Mouse (Mus musculus) neural tube, embryonic 11.5 days (tissue): Measurements from ENCODE around the gene Mlxip. TPM values are rescaled to one million over a fixed set of nuclear protein-coding genes. Genes with fewer than 3 reads are reported as not detected.

Experiments used
- ATAC-seq: fragments of 200-750 bp; cut with Nextera tagmentation; 2 replicates; pipeline ENCODE4 v1.8.0; 2017; ENCODE audit warnings: moderate number of reproducible peaks, mild to moderate bottlenecking, moderate TSS enrichment, moderate library complexity; ENCODE audit not compliant: insufficient read depth, low FRiP score, low TSS enrichment
- DNase-seq: peaks from one replicate; pipeline ENCODE4 v3.0.0-alpha.2; 2015; ENCODE audit warnings: low spot score
- H3K27ac ChIP-seq: fragments of 300-500 bp; sonication (generic); 2 replicates; pipeline ENCODE4 v1.5.1; 2014; ENCODE audit warnings: low read depth, mild to moderate bottlenecking, low read length
- H3K27me3 ChIP-seq: fragments of 300-500 bp; sonication (generic); 2 replicates; pipeline ENCODE4 v1.6.1; 2014; ENCODE audit warnings: mild to moderate bottlenecking, low read length, mixed read lengths; ENCODE audit not compliant: control insufficient read depth, insufficient read depth
- H3K36me3 ChIP-seq: fragments of 300-500 bp; sonication (generic); 2 replicates; pipeline ENCODE4 v1.6.1; 2014; ENCODE audit warnings: mild to moderate bottlenecking, low read length, moderate library complexity, mixed read lengths; ENCODE audit not compliant: control insufficient read depth, insufficient read depth
- H3K4me1 ChIP-seq: fragments of 300-500 bp; sonication (generic); 2 replicates; pipeline ENCODE4 v1.6.1; 2014; ENCODE audit warnings: low read length, mixed read lengths; ENCODE audit not compliant: control insufficient read depth, insufficient read depth
- H3K4me2 ChIP-seq: fragments of 300-500 bp; sonication (generic); 2 replicates; pipeline ENCODE4 v1.6.1; 2014; ENCODE audit warnings: low read depth, mild to moderate bottlenecking, moderate library complexity
- H3K4me3 ChIP-seq: fragments of 300-500 bp; sonication (generic); 2 replicates; pipeline ENCODE4 v1.5.1; 2014; ENCODE audit warnings: low read depth, low read length
- H3K9ac ChIP-seq: fragments of 300-500 bp; sonication (generic); 2 replicates; pipeline ENCODE4 v1.6.1; 2014; ENCODE audit warnings: mild to moderate bottlenecking, low read length
- H3K9me3 ChIP-seq: fragments of 300-500 bp; sonication (generic); 2 replicates; pipeline ENCODE4 v1.6.1; 2016; ENCODE audit warnings: low read length; ENCODE audit not compliant: control insufficient read depth
- WGBS: fragments of 180-500 bp; shearing (Covaris S2); extraction: QIAGEN DNeasy Blood & Tissue Kit; methylation state at CpG from one replicate; pipeline ENCODE4 v1.1.7; 2014; 5-methylcytosine and 5-hydroxymethylcytosine counted together
- polyA plus RNA-seq: library from polyadenylated mRNA; unstranded; fragments of >200 nt; fragmentation: Nextera tagmentation; extraction: Ambion mirVana; gene quantifications from 2 replicates; pipeline ENCODE4 v1.2.1, GENCODE M21; 2014

Gene Mlxip
- polyA plus RNA-seq, 1 experiment from 2014 or later = 22.6 TPM

DNA sequence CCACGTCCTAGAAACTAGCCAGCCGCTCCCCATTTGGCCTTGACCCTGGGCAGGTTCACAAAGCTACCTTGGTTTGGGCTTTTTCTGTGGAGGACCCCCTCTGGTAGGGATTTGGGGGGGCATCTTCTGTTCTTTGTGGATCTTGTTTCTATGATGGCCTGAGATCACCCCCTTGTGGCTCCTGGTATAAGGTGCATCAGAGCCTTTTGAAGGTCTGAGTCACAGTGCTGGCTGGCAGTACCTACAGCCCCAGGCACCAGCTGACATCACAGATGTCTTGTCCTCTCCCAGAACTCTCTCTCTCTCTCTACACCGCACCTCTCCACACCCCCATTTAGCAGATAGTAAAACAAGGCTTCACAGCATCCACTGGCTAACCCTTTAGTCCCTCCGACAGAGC, 105.1 kb downstream of the Mlxip start:
- no peak for ATAC-seq
- H3K36me3 ChIP-seq = no peaks in the 10 kb centered on the region

DNA sequence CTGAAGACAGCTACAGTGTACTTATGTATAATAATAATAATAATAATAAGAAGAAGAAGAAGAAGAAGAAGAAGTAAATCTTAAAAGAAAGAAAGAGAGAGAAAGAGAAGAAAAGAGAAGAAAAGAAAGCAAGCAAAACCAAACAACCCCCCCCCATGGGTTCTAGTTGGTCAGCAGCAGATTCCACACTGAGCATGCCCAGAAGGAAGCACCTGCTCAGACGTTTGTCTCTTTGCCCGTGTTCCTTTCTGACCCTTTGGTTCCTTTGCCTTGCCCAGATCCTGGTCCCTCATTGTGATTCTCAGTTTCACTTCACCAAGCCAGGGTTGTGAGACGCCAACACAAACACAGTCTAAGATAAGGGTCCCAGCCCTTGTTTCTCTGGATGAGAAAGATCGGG, 107.4 kb downstream of the Mlxip start:
- Histone ChIP-seq H3K27me3 (no peaks in the 10 kb centered on the region), H3K27ac (no peak overlapping the region), H3K4me2 (no peak overlapping the region), H3K9ac (no peak overlapping the region), H3K9me3 (no peaks in the 10 kb centered on the region), H3K4me1 (no peaks in the 10 kb centered on the region), H3K36me3 (no peaks in the 10 kb centered on the region), H3K4me3 (no peak overlapping the region)
- 90% methylated on average over 4 of the region's 4 CpGs for WGBS
- no peak for ATAC-seq
- no peak for DNase-seq

More for the DNA sequence above, 105.1 kb downstream of the Mlxip start:
- Histone ChIP-seq H3K4me1 (no peaks in the 10 kb centered on the region), H3K4me2 (no peak overlapping the region), H3K27ac (no peak overlapping the region), H3K9me3 (no peaks in the 10 kb centered on the region), H3K9ac (no peak overlapping the region), H3K4me3 (no peak overlapping the region), H3K27me3 (no peaks in the 10 kb centered on the region)
- 43% methylated on average over 4 of the region's 4 CpGs for WGBS
- DNase-seq = no peak

Other genes with a start within 250 kb of the Mlxip start
- gene Psmd9, start 225.4 kb upstream of the Mlxip start, polyA plus RNA-seq = 68.3 and 69.0 TPM in 2 replicates
- gene Hpd, start 212.1 kb upstream of the Mlxip start, polyA plus RNA-seq = not detected in 2 replicates
- 11.9 and 13.8 TPM in 2 replicates for gene Wdr66, start 142.7 kb upstream of the Mlxip start, polyA plus RNA-seq
- 55.9 and 56.7 TPM in 2 replicates for gene Bcl7a, start 51.0 kb upstream of the Mlxip start, polyA plus RNA-seq
- gene Lrrc43, start 94.5 kb downstream of the Mlxip start, polyA plus RNA-seq = not detected in 2 replicates
- gene Il31, start 94.7 kb downstream of the Mlxip start, polyA plus RNA-seq = not detected in 2 replicates
- 1.4 and 1.5 TPM in 2 replicates for gene B3gnt4, start 115.7 kb downstream of the Mlxip start, polyA plus RNA-seq
- gene Diablo, start 129.4 kb downstream of the Mlxip start, polyA plus RNA-seq = 142 and 143 TPM in 2 replicates
- 0.27 TPM in 1 of 2 replicates, not detected in the other for gene Gm49027, start 130.7 kb downstream of the Mlxip start, polyA plus RNA-seq
- 38.8 and 39.7 TPM in 2 replicates for gene Vps33a, start 178.2 kb downstream of the Mlxip start, polyA plus RNA-seq